Mouse (Mus musculus): ENCODE data around the gene Cdc45.
A peak's percentile ranks its signal among the peaks of the same experiment; 100 is the strongest.

Gene Cdc45

GRCm38 (mm10) chr16:18738303-18738702 is 73.5 kb downstream of the Cdc45 start:
- no peak for DNase-seq (ENCODE audit: inconsistent age in 2 of 2, low spot score in 1 of 2)

- peak; percentile 45 to 66 for DNase-seq (ENCODE audit: inconsistent age in 2 of 2, low spot score in 1 of 2)
Measured at GRCm38 (mm10) chr16:18733100-18733956, 78.5 kb downstream of the Cdc45 start.

GRCm38 (mm10) chr16:18730640-18731039 is 81.1 kb downstream of the Cdc45 start:
- no peak for DNase-seq (ENCODE audit: inconsistent age in 2 of 2, low spot score in 1 of 2)
